Mouse (Mus musculus) splenic B cell, adult 2 months (primary cell): ENCODE measurements at regions not wholly inside any gene's neighbourhood (a gene's known extent, or its start where the extent isn't known, plus 50 kb on each side); places are given as distances from the start of the nearest gene placed in this dataset.

Source experiments
- DNase-seq: peaks from one replicate; pipeline ENCODE4 v3.0.0-alpha.2; 2011; ENCODE audit warnings: low read depth, low spot score
- H3K27me3 ChIP-seq: 2 replicates; pipeline ENCODE4 v1.6.1; 2012; ENCODE audit warnings: mild to moderate bottlenecking, low read length, moderate library complexity, mixed read lengths; ENCODE audit not compliant: control insufficient read depth, poor library complexity, insufficient read depth, severe bottlenecking
- H3K36me3 ChIP-seq: 2 replicates; pipeline ENCODE4 v1.6.1; 2012; ENCODE audit warnings: mild to moderate bottlenecking, low read length, moderate library complexity, mixed read lengths; ENCODE audit not compliant: control insufficient read depth, poor library complexity, insufficient read depth, severe bottlenecking

- no peak for DNase-seq
- no peaks in the 10 kb centered on the region for H3K36me3 ChIP-seq
- no peaks in the 10 kb centered on the region for H3K27me3 ChIP-seq
These were observed 139.2 kb upstream of the Trpm3 start for GRCm38 (mm10) chr19:21999621-22000020.

DNA sequence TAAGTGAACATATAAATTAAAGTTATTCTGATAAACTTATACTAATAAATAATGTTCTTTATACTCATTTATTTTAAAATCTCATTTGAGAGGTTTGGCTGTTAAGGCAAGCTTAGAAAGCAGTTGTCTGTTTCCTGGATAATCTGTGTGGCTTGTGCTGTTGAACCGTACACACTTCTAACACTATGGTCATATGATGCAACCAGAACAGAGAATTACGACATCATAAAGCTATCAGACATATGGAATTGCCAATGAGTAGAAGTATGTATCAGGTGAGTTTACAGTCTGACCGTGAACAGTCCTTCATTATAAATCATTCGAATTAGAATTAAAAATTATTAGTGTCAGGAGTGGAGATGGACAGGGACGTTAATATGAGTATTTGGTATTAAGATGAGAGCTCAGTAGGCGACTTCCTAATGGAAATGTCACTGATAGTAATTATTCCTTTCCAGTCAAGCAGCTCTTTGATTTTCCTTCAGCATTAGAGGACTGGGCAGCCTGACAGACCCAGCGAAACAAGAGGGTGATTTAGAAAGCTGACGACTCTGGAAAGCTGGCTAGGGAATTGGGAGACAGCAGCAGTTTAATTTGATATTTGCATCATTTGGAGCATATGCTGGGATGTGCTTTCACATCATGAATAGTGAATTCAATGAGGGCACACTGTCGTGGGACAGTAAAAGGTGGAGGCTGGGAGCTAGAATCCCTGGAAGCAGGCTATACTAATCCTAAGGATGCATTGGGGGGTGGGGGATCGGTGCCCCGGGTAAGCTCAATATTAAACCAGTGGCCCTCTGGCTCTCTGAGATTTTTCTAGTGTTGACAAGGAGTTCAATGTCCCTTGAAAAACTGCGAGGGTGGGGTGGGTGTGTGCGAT, 130.6 kb upstream of the Trpm3 start:
- H3K36me3 ChIP-seq, result no peaks in the 10 kb centered on the region
- H3K27me3 ChIP-seq, result no peaks in the 10 kb centered on the region
- no peak for DNase-seq

DNA sequence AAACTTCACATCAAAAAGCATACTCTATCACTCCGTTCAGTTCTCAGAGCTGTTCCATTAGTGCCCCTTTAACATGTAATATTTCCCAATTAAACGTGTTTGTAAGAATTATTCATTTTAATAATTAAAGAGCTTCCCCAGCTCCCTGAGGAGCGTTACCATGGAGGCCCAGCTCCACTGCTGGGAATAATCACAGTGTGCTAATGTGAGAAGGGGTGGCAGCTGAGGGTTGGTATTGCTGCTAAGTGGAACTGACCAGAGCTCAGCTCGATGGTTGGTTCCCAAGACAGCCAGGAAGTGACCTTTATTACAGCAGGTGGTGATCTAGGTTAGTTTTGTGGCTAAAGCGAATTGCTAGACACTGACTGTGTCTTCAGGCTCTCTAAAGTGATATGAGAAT, 128.6 kb upstream of the Trpm3 start:
- Histone ChIP-seq H3K27me3 (no peaks in the 10 kb centered on the region), H3K36me3 (no peaks in the 10 kb centered on the region)
- DNase-seq, result no peak

GRCm38 (mm10) chr19:22015854-22016610, 122.8 kb upstream of the Trpm3 start:
- H3K36me3 ChIP-seq, result no peaks in the 10 kb centered on the region
- DNase-seq, result no peak
- H3K27me3 ChIP-seq, result no peaks in the 10 kb centered on the region

GRCm38 (mm10) chr19:22017425-22017824, 121.4 kb upstream of the Trpm3 start:
- no peaks in the 10 kb centered on the region for H3K27me3 ChIP-seq
- H3K36me3 ChIP-seq, result no peaks in the 10 kb centered on the region
- DNase-seq, result no peak

DNA sequence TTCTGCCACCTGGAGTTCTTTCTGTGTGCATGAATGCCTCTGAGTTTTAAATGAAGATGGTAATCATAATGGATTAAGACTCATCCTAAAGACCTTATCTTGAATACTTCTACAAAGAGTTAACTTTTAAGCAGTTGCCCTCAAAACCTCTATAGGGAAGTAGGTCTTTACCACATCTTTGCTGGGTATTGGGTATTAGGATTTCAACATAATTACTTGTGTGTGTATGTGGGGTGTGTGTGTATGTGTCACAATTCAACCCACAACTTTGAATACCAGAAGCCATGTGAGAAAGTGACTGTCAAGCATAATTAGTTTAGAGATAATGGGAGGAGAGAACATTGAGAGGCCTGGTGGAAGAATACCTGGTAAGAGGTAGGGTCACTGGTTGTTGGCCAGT, 111.3 kb upstream of the Trpm3 start:
- Histone ChIP-seq H3K36me3 (no peaks in the 10 kb centered on the region), H3K27me3 (no peaks in the 10 kb centered on the region)
- no peak for DNase-seq

DNA sequence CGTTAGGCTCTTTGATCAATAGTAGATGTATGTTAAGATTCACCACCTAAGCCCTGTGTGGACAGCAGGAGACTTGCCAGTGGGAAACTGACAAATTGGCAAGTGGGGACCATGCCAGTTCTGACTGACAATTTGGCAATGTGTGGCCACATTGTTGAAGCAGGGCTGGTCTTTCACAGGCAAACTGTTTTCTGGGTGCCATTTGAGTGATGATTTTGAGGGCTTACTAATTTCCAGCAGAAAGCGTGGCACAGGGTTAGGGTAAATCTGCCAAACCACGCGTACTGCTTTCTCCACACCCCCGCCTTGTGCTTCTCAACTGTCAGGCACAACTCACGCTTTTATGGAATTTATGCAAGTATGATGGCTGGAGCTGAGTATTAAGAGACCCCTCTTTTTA, 91.2 kb upstream of the Trpm3 start:
- Histone ChIP-seq H3K36me3 (no peaks in the 10 kb centered on the region), H3K27me3 (no peaks in the 10 kb centered on the region)
- no peak for DNase-seq

DNA sequence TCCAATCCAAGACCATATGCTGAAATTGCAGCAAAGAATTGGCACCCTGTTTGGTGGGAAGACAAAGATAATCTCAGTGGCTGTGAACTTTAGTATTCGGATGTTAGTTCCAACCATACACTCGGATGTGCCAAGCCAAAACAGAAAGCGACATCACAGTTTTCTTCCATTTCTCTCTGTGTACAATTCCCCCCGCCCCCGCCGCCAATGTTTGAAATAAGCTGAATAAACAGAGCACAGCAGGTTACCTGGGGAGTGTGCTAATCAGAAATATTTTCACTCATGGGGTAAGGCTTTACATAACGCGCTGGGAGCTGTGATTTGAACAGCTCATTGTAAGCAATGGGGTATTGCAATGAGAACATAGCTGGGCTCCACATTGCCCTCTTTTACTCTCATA, 72.5 kb upstream of the Trpm3 start:
- DNase-seq, result no peak
- H3K27me3 ChIP-seq, result no peaks in the 10 kb centered on the region
- H3K36me3 ChIP-seq, result no peaks in the 10 kb centered on the region

DNA sequence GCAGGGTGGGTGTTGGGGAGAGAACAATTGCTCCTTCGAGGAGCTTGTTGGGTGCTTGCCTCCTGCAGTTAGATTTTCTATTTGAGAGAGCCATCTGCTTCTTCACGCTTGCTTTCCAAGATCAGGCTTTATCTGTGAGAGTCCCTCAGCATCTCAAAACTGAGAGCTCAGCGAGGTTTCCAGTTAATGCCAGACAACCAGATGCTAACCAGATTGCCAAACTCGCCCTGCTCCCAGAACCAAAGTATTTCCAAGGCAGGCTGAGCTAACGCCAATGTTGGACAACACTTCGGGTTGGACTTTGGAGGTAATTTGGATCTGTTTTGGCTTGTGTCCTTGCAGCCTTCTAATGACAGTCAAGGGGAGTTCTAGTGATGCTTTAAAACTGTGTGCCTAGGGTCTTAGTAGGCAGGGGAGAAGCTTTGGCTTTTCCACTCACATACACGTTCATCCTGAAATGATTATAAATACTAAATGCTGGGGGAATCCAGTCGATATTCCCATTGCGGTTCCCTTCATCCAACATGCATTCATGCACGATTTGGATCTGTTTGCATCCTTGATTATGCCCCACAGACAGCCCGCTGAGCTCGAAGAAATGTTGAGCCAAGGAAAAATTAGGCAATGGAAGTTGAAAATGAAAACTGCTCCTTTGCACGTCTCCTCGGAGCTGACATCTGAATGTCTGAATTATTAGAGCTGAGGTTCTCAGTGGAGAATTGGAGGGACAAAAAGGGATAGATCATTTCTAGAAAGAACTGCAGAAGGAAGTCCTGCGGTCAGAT, 68.4 kb upstream of the Trpm3 start:
- DNase-seq, result no peak
- no peaks in the 10 kb centered on the region for H3K36me3 ChIP-seq

DNA sequence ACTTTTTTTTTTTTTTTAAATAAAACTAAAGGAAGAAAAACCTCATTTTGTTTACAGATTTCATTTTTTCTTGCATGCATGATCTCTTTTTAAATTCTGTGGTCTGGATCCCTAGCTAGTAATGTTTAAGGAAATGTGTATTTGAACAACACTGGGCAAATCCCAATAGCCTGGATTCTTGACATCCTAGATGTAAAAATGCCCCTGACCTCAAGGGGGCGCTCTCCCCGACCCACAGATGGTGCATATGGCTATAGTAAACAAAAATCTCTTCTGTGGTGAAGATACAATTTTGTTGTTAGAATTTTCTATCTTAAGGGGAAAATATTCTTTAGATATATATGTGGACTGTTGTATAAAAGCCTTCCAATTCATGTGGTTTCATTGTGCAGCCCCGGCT, 67.1 kb upstream of the Trpm3 start:
- Histone ChIP-seq H3K36me3 (no peaks in the 10 kb centered on the region), H3K27me3 (no peaks in the 10 kb centered on the region)
- peak; percentile 15 for DNase-seq

More for the DNA sequence above, 68.4 kb upstream of the Trpm3 start:
- no peaks in the 10 kb centered on the region for H3K27me3 ChIP-seq

- no peaks in the 10 kb centered on the region for H3K27me3 ChIP-seq
These were observed 64.8 kb upstream of the Trpm3 start for GRCm38 (mm10) chr19:22074042-22074441.

GRCm38 (mm10) chr19:22081448-22081847, 57.4 kb upstream of the Trpm3 start:
- Histone ChIP-seq H3K27me3 (no peaks in the 10 kb centered on the region), H3K36me3 (no peaks in the 10 kb centered on the region)
- no peak for DNase-seq

More at GRCm38 (mm10) chr19:22074042-22074441, 64.8 kb upstream of the Trpm3 start:
- DNase-seq, result no peak
- H3K36me3 ChIP-seq, result no peaks in the 10 kb centered on the region
